Mouse (Mus musculus): ENCODE measurements at regions not wholly inside any gene's neighbourhood (a gene's known extent, or its start where the extent isn't known, plus 50 kb on each side); places are given as distances from the start of the nearest gene placed in this dataset.

DNA sequence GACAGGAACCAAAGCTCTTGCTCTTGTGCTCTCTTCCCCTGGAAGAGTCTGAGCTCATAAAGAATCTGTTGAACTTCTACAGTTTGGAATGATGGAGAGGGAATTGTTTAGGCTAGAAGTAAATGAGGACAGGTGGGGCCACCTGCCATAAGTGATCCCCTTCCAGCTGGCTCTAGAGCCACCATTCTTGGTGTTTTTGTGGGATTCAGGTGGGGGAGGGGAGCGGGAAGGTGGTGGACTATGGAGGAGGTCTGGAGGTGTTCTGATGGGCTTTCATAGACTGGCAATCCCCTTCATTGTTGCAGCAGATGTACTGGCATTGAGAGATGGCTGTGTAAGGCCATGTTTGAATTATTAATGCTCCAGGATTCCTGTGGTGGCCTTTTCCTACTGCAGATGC, 132.6 kb upstream of the Opcml start:
- TF ChIP-seq CTCF (IDR thresholded peaks at IDR 0.05; ENCODE audit: low read depth, low read length): no peak
- no peak for TF ChIP-seq POLR2A (IDR thresholded peaks at IDR 0.05; ENCODE audit: insufficient read depth, low read length)
- TF ChIP-seq EP300 (IDR thresholded peaks at IDR 0.05; ENCODE audit: insufficient read depth, low read depth, low read length): no peak

Data from ES-Bruce4 (cell line).